Comparison of ENCODE assay signal across 17 mouse cellular contexts in genomic region chr1:42710234-42710633, GRCm38 (mm10). TPM values are rescaled to one million over a fixed set of nuclear protein-coding genes. Genes with fewer than 3 reads are reported as not detected.
DNase-seq lines count a peak whose midpoint lies in the region; ATAC-seq and TF ChIP-seq lines count a peak whose summit lies in the region.
"Had no signal": no experiment of that assay in that cellular context is flagged by ENCODE, and none has a peak within 500 bp of the region (broad histone marks: within the 10 kb centered on the region; RNA-seq: fewer than 3 reads in every experiment).

No protein-coding gene starts in this region.

- no peaks in the 10 kb centered on the region for H3K9me3 ChIP-seq in kidney, embryonic 15.5 days (replicated peaks)
- no peaks in the 10 kb centered on the region for H3K9me3 ChIP-seq in forebrain, embryonic 13.5 days (replicated peaks)
- no peaks in the 10 kb centered on the region for H3K9me3 ChIP-seq in hindbrain, embryonic 15.5 days
- H3K9me3 ChIP-seq in neural tube, embryonic 12.5 days, result no peaks in the 10 kb centered on the region
- H3K9me3 ChIP-seq in liver, embryonic 11.5 days (ENCODE audit: control insufficient read depth, low read length), result no peaks in the 10 kb centered on the region
- H3K9me3 ChIP-seq: embryonic facial prominence, embryonic 15.5 days; heart, embryonic 13.5 days had no signal

- TF ChIP-seq CTCF in gastrocnemius, adult 2 months (IDR thresholded peaks at IDR 0.05), result no peak

- 0 out of 2 replicates have a peak overlapping the region, but pooled peaks have one; percentile 37 for H3K27ac ChIP-seq in kidney, embryonic 15.5 days
- H3K27ac ChIP-seq in forebrain, embryonic 13.5 days, result peak overlapping the region; percentile 95
- no peak overlapping the region for H3K27ac ChIP-seq in hindbrain, embryonic 15.5 days (replicated peaks)
- no peak overlapping the region for H3K27ac ChIP-seq in neural tube, embryonic 12.5 days
- no peak overlapping the region for H3K27ac ChIP-seq in gastrocnemius, adult 2 months
- no peak overlapping the region for H3K27ac ChIP-seq in liver, embryonic 11.5 days (ENCODE audit: low read depth, low read length)
- H3K27ac ChIP-seq: embryonic facial prominence, embryonic 15.5 days; heart, embryonic 13.5 days had no signal

- no peak for DNase-seq in kidney, postnatal 10 days
- DNase-seq in gastrocnemius, adult 2 months, result no peak
- no peak for DNase-seq in liver, embryonic 11.5 days (ENCODE audit: low spot score)
- DNase-seq: cerebellum, adult 9-10 months; liver; spleen, adult 18-20 months had no signal

- 17% methylated on average over 4 of the region's 4 CpGs for WGBS in kidney, embryonic 15.5 days
- 19% methylated on average over 4 of the region's 4 CpGs for WGBS in forebrain, embryonic 13.5 days
- 24% methylated on average over 4 of the region's 4 CpGs for WGBS in hindbrain, embryonic 15.5 days
- 17% methylated on average over 4 of the region's 4 CpGs for WGBS in neural tube, embryonic 12.5 days
- WGBS in liver, embryonic 11.5 days, result 19% methylated on average over 4 of the region's 4 CpGs

- no peaks in the 10 kb centered on the region for H3K36me3 ChIP-seq in kidney, embryonic 15.5 days
- peaks cover under 1% of the 10 kb centered on the region; the same call in 1 of the 2 replicates for H3K36me3 ChIP-seq in forebrain, embryonic 13.5 days (ENCODE audit: poor library complexity, severe bottlenecking)
- no peaks in the 10 kb centered on the region for H3K36me3 ChIP-seq in hindbrain, embryonic 15.5 days
- no peaks in the 10 kb centered on the region for H3K36me3 ChIP-seq in neural tube, embryonic 12.5 days
- no peaks in the 10 kb centered on the region for H3K36me3 ChIP-seq in liver, embryonic 11.5 days (ENCODE audit: control insufficient read depth, insufficient read depth, low read length)
- H3K36me3 ChIP-seq: embryonic facial prominence, embryonic 15.5 days; G1E; heart, embryonic 13.5 days had no signal

- H3K4me3 ChIP-seq in kidney, embryonic 15.5 days (replicated peaks), result 0 out of 2 replicates have a peak overlapping the region, but pooled peaks have one; percentile 50
- H3K4me3 ChIP-seq in forebrain, embryonic 13.5 days, result peak overlapping the region; percentile 64
- peak overlapping the region; percentile 14; the same call in 1 of the 2 replicates for H3K4me3 ChIP-seq in hindbrain, embryonic 15.5 days
- 0 out of 2 replicates have a peak overlapping the region, but pooled peaks have one; percentile 19 for H3K4me3 ChIP-seq in neural tube, embryonic 12.5 days
- H3K4me3 ChIP-seq in gastrocnemius, adult 2 months, result no peak overlapping the region
- no peak overlapping the region for H3K4me3 ChIP-seq in liver, embryonic 11.5 days (ENCODE audit: low read depth, low read length)
- H3K4me3 ChIP-seq: embryonic facial prominence, embryonic 15.5 days; heart, embryonic 13.5 days had no signal

- intact Hi-C loops in gastrocnemius, adult 2 months (cut with DNase I), result no loop called here

- no peak overlapping the region for H3K9ac ChIP-seq in kidney, embryonic 15.5 days
- peak overlapping the region; percentile 96 for H3K9ac ChIP-seq in forebrain, embryonic 13.5 days
- H3K9ac ChIP-seq in hindbrain, embryonic 15.5 days, result no peak overlapping the region
- H3K9ac ChIP-seq in neural tube, embryonic 12.5 days, result 0 out of 2 replicates have a peak overlapping the region, but pooled peaks have one; percentile 18
- H3K9ac ChIP-seq in liver, embryonic 11.5 days (ENCODE audit: low read depth, low read length), result no peak overlapping the region
- H3K9ac ChIP-seq: embryonic facial prominence, embryonic 15.5 days; heart, embryonic 13.5 days had no signal

- H3K27me3 ChIP-seq in kidney, embryonic 15.5 days, result peaks cover 98% of the 10 kb centered on the region
- 0 out of 2 replicates have a peak, but pooled peaks cover 12% of the 10 kb centered on the region for H3K27me3 ChIP-seq in forebrain, embryonic 13.5 days
- H3K27me3 ChIP-seq in hindbrain, embryonic 15.5 days, result no peaks in the 10 kb centered on the region
- peaks cover 25% of the 10 kb centered on the region for H3K27me3 ChIP-seq in neural tube, embryonic 12.5 days (replicated peaks)
- peaks cover 99% of the 10 kb centered on the region for H3K27me3 ChIP-seq in liver, embryonic 11.5 days (replicated peaks; ENCODE audit: control insufficient read depth, insufficient read depth, low read length)

- ATAC-seq in kidney, embryonic 15.5 days (replicated peaks; ENCODE audit: low FRiP score), result no peak
- ATAC-seq in forebrain, embryonic 13.5 days, result no peak
- ATAC-seq in hindbrain, embryonic 15.5 days (ENCODE audit: low FRiP score, low read depth), result no peak
- no peak for ATAC-seq in neural tube, embryonic 12.5 days (ENCODE audit: low FRiP score, low read depth)
- no peak for ATAC-seq in activated CD4-positive, CD25-positive, alpha-beta regulatory T cell, adult 4 months
- no peak for ATAC-seq in liver, embryonic 11.5 days (replicated peaks; ENCODE audit: low FRiP score)
- ATAC-seq: intestine, embryonic 16.5 days; lung, postnatal 0 days had no signal

- peaks cover 34% of the 10 kb centered on the region for H3K4me1 ChIP-seq in kidney, embryonic 15.5 days
- peaks cover 72% of the 10 kb centered on the region for H3K4me1 ChIP-seq in forebrain, embryonic 13.5 days
- H3K4me1 ChIP-seq in hindbrain, embryonic 15.5 days (replicated peaks), result peaks cover 36% of the 10 kb centered on the region
- H3K4me1 ChIP-seq in neural tube, embryonic 12.5 days, result peaks cover 66% of the 10 kb centered on the region
- H3K4me1 ChIP-seq in liver, embryonic 11.5 days (replicated peaks; ENCODE audit: control insufficient read depth, insufficient read depth, low read length), result no peaks in the 10 kb centered on the region

- H3K4me2 ChIP-seq in kidney, embryonic 15.5 days, result peak overlapping the region; percentile 61
- peak overlapping the region; percentile 86 for H3K4me2 ChIP-seq in forebrain, embryonic 13.5 days
- H3K4me2 ChIP-seq in hindbrain, embryonic 15.5 days, result peak overlapping the region; percentile 65
- peak overlapping the region; percentile 72 for H3K4me2 ChIP-seq in neural tube, embryonic 12.5 days (replicated peaks)
- H3K4me2 ChIP-seq in liver, embryonic 11.5 days, result no peak overlapping the region
- H3K4me2 ChIP-seq: embryonic facial prominence, embryonic 15.5 days; heart, embryonic 13.5 days had no signal

RNA-seq across cellular contexts. Expression of gene Pou3f3, which starts 14.7 kb away (rescaled TPM):
- polyA plus RNA-seq in kidney, embryonic 15.5 days (2015; fragmentation: Nextera tagmentation; extraction: Ambion mirVana), result 8.9 and 9.2 TPM in 2 replicates
- polyA plus RNA-seq in forebrain, embryonic 13.5 days (2015; fragmentation: Nextera tagmentation; extraction: Ambion mirVana), result 37.1 and 44.2 TPM in 2 replicates
- 11.0 and 16.4 TPM in 2 replicates for polyA plus RNA-seq in hindbrain, embryonic 15.5 days (2015; fragmentation: Nextera tagmentation; extraction: Ambion mirVana)
- 17.2 and 17.8 TPM in 2 replicates for polyA plus RNA-seq in neural tube, embryonic 12.5 days (2016; fragmentation: Nextera tagmentation; extraction: Ambion mirVana)
- total RNA-seq in gastrocnemius, adult 2 months (2021), result not detected
- under 1 TPM in 1 of 2 experiments, not detected in 1; 0.05 TPM for polyA plus RNA-seq in activated CD4-positive, CD25-positive, alpha-beta regulatory T cell, adult 4 months (2017; shearing (Covaris generic))
- polyA plus RNA-seq in liver, embryonic 11.5 days (2014; fragmentation: Nextera tagmentation; extraction: Ambion mirVana), result 0.08 and 0.11 TPM in 2 replicates
- total RNA-seq: gastrocnemius, adult 18-20 months had no signal
- polyA plus RNA-seq: G1E had no signal

Comparison
In these comparisons a context has a peak if more than half of its experiments do, and no peak if none do; other contexts are left out.
1. H3K27ac ChIP-seq: peak in kidney, embryonic 15.5 days (single experiment) and forebrain, embryonic 13.5 days (single experiment); none in hindbrain, embryonic 15.5 days (single experiment), neural tube, embryonic 12.5 days (single experiment), gastrocnemius, adult 2 months (single experiment) and liver, embryonic 11.5 days (single experiment).
2. H3K4me3 ChIP-seq: peak in kidney, embryonic 15.5 days (single experiment), forebrain, embryonic 13.5 days (single experiment), hindbrain, embryonic 15.5 days (single experiment) and neural tube, embryonic 12.5 days (single experiment); none in gastrocnemius, adult 2 months (single experiment) and liver, embryonic 11.5 days (single experiment).
3. H3K9ac ChIP-seq: peak in forebrain, embryonic 13.5 days (single experiment) and neural tube, embryonic 12.5 days (single experiment); none in kidney, embryonic 15.5 days (single experiment), hindbrain, embryonic 15.5 days (single experiment) and liver, embryonic 11.5 days (single experiment).